Mouse (Mus musculus) yolk sac, embryonic 10.5 days (tissue): ENCODE results near the gene Agxt.
A peak's percentile ranks its signal among the peaks of the same experiment; 100 is the strongest.

Experiments used
- DNase-seq: peaks from one replicate; pipeline ENCODE4 v3.0.0-alpha.2; 2017; ENCODE audit warnings: low spot score

Gene Agxt

GRCm38 (mm10) chr1:93150907-93151661 lies 16.0 kb downstream of the Agxt start:
- DNase-seq, result no peak

DNA sequence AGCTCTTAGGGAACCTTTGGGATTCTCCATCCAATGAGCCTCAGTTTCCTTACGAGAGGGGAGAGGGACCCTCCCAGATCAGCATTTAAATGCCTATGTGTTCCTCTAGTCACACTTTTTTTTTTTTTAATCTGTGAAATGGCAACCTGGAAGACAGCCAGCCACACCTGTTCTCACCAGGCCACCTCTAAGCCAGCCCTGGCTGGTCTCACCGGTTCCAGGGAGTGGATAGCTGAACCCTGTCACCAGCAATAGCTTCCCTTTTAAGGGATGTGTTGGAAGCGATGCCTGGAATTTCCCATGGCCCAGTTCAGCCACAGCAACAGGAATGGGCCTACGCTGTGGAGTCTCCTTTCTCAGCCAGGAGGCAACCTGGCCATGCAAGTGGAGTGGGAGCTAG lies 22.5 kb downstream of the Agxt start:
- DNase-seq, result no peak

DNA sequence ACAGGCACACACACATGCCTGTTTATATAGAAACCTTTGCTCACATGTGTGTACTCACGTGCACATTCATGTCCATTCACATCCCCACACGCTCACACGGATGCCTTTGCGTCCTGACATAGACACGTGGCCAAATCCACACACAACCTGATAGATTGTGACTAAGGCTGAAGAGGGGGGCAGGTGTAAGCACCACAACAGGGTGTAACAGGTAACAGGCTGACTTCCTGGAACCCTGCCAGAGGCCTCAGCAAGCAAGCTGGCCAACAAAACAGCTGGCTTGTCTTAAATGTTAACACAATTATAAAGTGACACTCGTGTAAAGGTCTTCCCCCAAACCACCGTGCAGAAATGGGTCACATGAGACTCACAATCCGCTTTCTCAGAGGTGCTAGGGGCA lies 23.9 kb downstream of the Agxt start:
- no peak for DNase-seq

DNA sequence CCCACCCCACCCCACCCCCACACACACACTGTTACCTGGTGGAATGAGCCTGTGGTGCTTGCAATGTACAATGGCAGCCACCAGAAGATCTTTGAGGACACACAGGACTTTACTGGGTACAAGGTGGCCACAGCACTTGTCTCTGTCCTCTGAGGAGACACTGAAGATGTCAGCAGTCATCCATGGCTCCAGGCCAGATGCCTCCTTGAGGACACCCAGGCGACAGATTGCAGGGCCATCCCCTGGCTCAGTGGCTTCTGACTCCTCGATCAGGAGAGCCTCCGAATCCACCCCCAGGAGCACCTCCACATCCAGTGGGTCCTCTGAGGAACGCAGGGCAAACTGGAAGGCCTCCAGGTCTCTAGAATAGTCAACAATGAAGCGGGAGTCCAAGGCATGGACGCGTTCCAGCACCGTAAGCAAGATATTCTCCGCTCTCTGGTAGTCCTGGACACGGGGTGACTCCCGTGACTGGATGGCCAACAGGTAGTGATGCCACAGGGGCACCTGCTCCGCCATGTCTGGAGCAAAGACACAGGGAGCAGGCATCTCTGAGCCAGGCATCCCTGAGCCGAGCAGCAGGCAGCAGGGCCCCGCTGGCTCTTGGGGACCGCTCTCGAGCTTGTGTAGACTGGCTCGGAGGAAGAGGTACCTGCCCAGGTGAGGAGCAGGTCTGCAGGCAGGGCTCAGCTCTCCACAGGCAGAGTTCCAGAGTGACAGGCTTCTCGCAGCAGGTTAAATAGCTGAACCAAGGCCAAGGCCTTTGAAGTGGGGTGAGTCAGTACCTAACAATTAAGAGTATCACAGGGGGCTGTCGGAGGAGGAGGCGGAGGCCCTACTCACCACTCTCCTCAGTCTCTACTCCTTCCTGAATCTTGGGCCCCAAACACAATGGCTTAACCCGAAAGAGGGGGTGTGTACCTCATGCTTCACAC lies 24.8 kb downstream of the Agxt start:
- no peak for DNase-seq

GRCm38 (mm10) chr1:93160501-93161133 lies 25.6 kb downstream of the Agxt start, which contains the start of gene 2310007B03Rik:
Gene 2310007B03Rik, minus strand, starts transcription at chr1:93160948.
- no peak for DNase-seq

DNA sequence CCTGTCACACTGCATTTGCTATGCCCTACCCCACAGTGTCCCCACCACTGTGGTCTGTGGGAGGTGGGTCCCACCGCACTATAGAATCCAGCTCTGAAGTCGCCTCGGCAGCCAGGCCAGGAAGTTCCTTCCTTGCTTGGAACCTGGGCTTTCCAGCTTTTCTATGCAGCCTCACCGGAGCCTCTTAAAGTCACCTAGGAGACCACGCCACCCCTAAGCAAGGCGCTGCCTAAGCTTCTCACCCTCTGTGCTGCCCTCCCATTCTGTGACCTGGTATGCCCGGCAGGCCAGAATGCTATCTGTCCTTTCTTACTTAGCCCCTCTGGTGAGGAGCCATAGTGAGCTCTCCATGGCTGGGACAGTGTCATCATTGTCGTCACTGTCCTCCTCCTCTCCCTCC lies 26.3 kb downstream of the Agxt start:
- no peak for DNase-seq

DNA sequence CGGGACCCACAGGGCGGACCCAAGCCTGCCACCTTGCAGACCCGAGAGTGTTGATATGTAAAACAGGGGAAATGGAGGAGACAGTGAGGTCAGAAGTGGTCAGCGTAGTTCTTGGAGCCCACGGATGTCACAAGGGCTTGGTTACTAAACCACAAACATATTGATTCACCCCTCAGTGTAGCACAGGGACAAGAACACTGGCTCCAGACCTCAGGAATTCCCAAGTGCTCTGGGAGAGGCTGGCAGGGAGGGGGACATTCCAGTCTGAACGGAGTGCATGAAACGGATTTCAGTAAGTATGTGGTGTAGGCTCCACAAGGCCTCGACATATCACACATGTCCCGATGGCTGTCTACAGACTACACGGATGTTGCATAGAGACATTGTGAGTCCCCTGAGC lies 26.9 kb downstream of the Agxt start:
- DNase-seq, result no peak

DNA sequence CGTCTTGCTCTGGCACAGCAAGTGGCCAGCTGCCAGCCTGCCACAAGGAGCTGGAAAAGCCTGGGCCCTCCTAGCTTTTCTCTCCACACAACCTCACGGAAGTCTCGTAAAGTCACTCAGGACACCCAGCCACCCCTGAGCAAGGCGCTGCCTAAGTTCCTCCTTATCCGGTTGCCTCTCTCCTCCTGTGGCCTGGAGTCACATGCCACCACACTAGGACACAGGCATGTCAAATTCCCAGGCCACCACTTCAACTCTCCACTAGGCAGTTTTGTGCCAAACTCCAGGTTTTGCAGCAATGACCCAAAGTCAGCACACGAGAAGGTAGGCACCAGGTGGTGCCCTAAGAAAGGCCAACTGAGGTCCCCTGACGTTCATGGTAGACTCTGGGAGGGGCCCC lies 27.5 kb downstream of the Agxt start:
- DNase-seq, result no peak

- DNase-seq, result no peak
Measured at GRCm38 (mm10) chr1:93165447-93165846, 30.4 kb downstream of the Agxt start.

GRCm38 (mm10) chr1:93166346-93167079 lies 31.5 kb downstream of the Agxt start:
- no peak for DNase-seq

DNA sequence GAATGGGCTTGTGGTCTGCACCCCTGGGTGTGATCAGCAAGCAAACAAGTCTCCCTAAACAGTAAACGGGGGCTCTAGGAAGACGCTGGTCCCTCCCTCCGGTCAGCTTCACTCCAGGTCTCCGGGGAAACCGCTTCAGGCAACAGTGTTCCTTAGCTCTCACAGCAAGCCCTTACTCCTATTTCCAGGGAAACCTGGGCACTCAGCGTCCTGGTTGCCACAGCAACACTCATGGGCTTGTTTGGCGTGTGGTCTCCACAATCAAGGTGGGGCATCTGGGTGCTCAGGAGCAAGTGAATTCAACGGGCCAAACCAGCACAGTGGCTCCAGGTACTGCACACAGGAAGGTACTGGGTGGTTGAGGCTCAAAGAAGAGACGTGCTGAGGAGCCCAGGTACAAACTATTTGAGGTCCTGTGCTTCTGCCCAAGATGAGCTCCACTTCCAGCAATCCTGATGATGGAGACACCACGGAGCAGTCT lies 33.3 kb downstream of the Agxt start, which contains the start of gene Crocc2:
Gene Crocc2, plus strand, starts transcription at position 431 of the 481 bp plus-strand sequence.
- DNase-seq, result no peak

DNA sequence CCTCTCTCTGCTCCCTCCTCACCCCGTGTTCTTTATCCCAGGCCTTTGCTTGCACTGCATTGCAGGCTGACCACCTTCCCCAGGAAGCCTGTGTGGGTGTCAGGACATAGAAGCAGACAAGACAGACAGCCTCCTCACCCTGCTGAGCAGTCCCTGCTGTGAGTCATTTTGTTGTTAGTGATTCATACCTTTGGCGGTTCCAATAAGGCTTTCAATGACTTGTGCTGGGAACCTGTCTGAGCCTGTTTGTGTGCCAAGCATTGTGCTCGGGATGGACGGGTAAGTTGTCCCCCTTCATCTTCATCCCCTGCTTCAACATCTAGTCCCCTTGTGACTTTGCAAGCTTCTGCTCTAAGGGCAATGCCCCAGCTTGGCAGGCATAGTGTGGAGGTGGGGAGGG lies 38.6 kb downstream of the Agxt start:
- DNase-seq, result no peak

DNA sequence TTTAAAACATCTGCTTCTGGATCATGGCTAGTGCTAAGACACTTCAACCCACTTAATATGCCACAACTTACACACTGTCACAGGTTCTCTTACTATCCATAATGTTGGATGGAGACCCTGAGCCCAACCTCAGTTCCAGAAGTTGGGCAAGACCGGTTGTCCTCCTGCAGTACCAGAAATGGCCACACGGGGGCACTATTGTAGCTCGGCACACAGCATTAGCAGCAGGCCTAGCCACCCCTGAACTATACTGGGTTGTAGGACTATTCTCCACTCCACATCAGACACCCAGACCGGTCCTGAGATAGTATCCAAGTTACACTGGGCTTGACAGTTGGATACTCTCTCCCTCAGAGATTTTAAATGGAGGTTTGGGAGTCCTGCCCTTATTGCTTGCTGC lies 39.4 kb downstream of the Agxt start:
- peak; percentile 67 for DNase-seq

DNA sequence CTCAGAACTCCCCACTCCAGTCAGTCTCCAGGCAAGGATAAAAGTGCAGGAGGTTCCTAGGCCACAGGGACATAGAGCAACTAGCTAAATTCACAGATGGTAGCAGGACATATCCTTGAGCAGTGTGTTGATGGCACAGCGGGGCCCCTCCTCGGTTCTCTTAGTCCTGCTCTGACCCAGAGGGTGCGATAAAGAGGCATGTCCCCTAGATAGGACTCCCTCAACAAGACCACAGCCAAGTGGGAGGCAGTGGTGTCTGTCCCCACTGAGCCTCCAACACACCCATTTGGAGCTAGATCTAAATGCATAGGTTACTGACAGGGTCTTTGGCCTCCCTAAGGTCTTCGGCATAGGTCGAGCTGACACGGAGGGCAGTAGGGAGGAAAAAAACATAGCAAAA lies 40.8 kb downstream of the Agxt start:
- no peak for DNase-seq

DNA sequence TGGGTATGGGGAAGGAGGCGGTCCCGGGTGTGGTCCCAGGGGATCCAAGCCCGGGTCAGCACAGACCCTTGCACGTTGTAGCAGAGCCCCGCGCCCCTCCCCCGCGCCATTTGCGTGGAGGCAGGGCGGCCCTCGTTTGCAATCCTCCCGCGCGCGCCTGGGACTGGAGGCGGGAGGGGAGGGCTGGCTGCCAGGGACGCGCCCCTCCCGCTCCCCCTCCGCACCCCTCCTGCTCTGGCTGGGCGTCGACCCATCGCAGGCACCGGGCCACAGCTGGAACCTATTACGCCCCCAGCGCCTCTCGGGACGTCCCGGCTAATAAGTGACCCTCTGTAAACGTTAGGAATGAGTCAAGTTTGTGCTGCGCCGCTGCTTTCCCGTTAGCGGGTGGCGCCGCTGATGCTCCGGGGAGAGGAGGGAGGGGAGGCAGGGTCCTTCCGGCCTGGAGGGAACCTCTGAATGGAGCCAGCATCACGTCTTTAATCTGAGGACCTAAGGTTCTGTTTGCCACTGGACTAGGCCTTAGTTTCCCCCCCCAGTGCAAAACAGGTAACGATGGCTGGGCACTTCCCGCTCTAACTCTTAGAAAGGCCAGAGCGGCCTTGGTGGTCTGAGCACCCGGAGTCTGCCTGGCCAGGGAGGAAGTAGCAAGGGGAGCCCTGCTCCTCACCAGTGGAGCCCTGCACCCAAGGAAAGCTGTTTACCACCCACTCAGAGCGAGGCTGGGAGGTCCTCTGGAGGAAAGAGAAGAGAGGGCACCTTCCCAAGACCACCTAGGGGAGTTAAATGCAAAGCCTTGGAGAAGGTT lies 41.7 kb downstream of the Agxt start:
- peak; percentile 48 for DNase-seq

GRCm38 (mm10) chr1:93182281-93182680 lies 47.2 kb downstream of the Agxt start:
- DNase-seq, result no peak

DNA sequence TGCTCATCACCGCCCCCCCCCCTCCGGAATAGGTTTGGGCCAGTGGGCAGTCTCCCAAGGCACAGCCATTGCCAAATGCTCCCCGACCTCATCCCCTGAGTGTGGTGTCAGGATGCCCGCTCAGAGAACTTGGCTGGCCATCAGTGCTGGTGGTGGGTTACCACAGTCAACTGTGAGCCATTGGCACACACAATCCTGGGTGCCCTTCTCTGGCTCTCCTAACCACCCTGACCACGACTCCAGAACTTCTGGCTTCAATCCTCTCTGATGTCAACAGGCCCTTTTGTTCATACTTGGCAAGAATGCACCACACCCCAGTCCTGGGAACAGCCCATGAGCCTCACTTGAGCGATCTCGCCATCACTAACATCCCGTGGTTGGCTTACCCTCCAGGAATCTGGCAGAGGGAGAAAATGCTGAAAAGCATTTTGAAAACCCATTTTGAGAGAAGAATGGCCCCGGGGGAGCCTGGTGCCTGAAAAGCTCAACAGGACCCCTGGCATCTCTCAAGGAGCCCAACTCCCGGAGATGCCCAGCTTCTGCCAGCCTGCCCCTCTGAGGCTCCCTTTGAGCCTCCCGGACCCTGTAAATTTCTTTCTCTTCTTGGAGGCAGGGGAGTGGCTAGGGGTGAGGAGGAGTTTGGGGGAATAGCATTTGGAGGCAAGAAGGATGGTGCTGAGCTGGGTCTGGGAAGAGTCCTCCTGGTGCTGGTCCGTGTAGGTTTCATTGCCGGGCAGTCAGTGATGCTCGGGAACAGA lies 49.2 kb downstream of the Agxt start:
- no peak for DNase-seq

GRCm38 (mm10) chr1:93190726-93191305 lies 55.8 kb downstream of the Agxt start:
- no peak for DNase-seq

DNA sequence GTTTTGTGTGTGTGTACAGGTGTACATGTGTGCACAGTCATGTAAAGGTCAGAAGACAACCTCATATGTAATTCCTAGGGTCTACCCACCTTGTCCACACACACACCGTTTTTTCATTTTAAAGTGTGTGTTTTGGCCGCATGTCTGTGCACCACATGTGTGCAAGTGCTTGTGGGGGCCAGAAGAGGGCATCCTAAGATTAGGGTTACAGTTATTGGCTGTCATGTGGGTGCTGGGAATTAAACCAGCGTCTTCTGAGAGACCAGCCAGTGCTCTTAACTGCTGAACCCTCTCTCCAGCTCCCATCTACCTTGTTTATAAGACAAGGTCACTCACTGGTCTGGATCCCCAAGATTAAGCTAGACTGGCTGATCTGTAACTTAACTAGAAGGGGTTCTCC lies 59.9 kb downstream of the Agxt start:
- DNase-seq, result no peak
